Mouse (Mus musculus) CH12.LX (cell line): ENCODE data around the gene Cilp2.

Experiments
- CTCF ChIP-seq, 2 experiments: IDR thresholded peaks in 1 of 2; conservative IDR thresholded peaks in 1 of 2; 2 replicates each; pipeline ENCODE4 v1.5.1; 2011 to 2012; ENCODE audit warnings: low read depth in 2 of 2, low read length in 2 of 2, improper control_type of control experiment in 1 of 2, inconsistent platforms in 1 of 2, mild to moderate bottlenecking in 1 of 2, moderate library complexity in 1 of 2
- EP300 ChIP-seq: IDR thresholded peaks from 2 replicates; pipeline ENCODE4 v1.6.1; 2011; ENCODE audit warnings: low read length, improper control_type of control experiment
- ETS1 ChIP-seq: conservative IDR thresholded peaks from 2 replicates; pipeline ENCODE4 v1.6.1; 2012; ENCODE audit warnings: low read depth, mild to moderate bottlenecking, inconsistent platforms, low read length, improper control_type of control experiment, moderate library complexity
- JUN ChIP-seq: IDR thresholded peaks from 2 replicates; pipeline ENCODE4 v1.6.1; 2011; ENCODE audit warnings: low read depth, mild to moderate bottlenecking, low read length, improper control_type of control experiment, moderate library complexity; ENCODE audit not compliant: insufficient read depth
- JUND ChIP-seq: conservative IDR thresholded peaks from 2 replicates; pipeline ENCODE4 v1.6.1; 2011; ENCODE audit warnings: low read depth, low read length, improper control_type of control experiment
- NELFE ChIP-seq: IDR thresholded peaks from 2 replicates; pipeline ENCODE4 v1.6.1; 2011; ENCODE audit warnings: low read depth, low read length, improper control_type of control experiment
- POLR2A ChIP-seq: IDR thresholded peaks from 2 replicates; pipeline ENCODE4 v1.6.1; 2011; ENCODE audit warnings: low read depth, mild to moderate bottlenecking, improper control_type of control experiment, low read length

GRCm38 (mm10) chr8:69879678-69880077 is 7.8 kb downstream of the Cilp2 start:
- TF ChIP-seq CTCF (conservative IDR thresholded peaks at IDR 0.05 in 1 of 2, IDR thresholded peaks at IDR 0.05 in 1 of 2; ENCODE audit: low read depth in 2 of 2, low read length in 2 of 2) (no peak), POLR2A (no peak), ETS1 (no peak), JUND (no peak), JUN (no peak), NELFE (no peak), EP300 (no peak)
